Mouse (Mus musculus) heart, postnatal 4 days (tissue): ENCODE measurements around the gene Pinlyp. TPM values are rescaled to one million over a fixed set of nuclear protein-coding genes. Genes with fewer than 3 reads are reported as not detected.

Experiments
- DNase-seq: peaks from one replicate; pipeline ENCODE4 v3.0.0; 2021
- total RNA-seq, 2 experiments: library from RNA; stranded (reverse); gene quantifications; 2 replicates each; pipeline ENCODE4 v1.2.3; 2021

The Pinlyp gene
- total RNA-seq, 2 experiments from 2014 or later: not detected

- DNase-seq: no peak
These were observed 15.5 kb upstream of the Pinlyp start for GRCm38 (mm10) chr7:24561450-24561849.

- DNase-seq: no peak
These were observed 9.9 kb upstream of the Pinlyp start for GRCm38 (mm10) chr7:24555786-24556185.

- no peak for DNase-seq
These were observed 6.3 kb upstream of the Pinlyp start for GRCm38 (mm10) chr7:24551985-24552759.

- no peak for DNase-seq
These were observed 1.7 kb upstream of the Pinlyp start for GRCm38 (mm10) chr7:24547534-24548036.

GRCm38 (mm10) chr7:24546634-24547389 is 894 bp upstream of the Pinlyp start:
- peak; percentile 99 for DNase-seq

GRCm38 (mm10) chr7:24544506-24544905 is 1.4 kb downstream of the Pinlyp start:
- DNase-seq: no peak

- DNase-seq: no peak
These were observed 6.2 kb downstream of the Pinlyp start for GRCm38 (mm10) chr7:24539686-24540085.

GRCm38 (mm10) chr7:24538701-24539100 is 7.2 kb downstream of the Pinlyp start:
- no peak for DNase-seq

- DNase-seq: peak; percentile 38
These were observed 7.8 kb downstream of the Pinlyp start for GRCm38 (mm10) chr7:24538154-24538553.

- DNase-seq: no peak
These were observed 8.3 kb downstream of the Pinlyp start for GRCm38 (mm10) chr7:24537591-24537990.

- no peak for DNase-seq
These were observed 8.8 kb downstream of the Pinlyp start for GRCm38 (mm10) chr7:24537081-24537480.

GRCm38 (mm10) chr7:24534301-24534700 is 11.6 kb downstream of the Pinlyp start:
- no peak for DNase-seq

- peak; percentile 13 for DNase-seq
These were observed 12.1 kb downstream of the Pinlyp start for GRCm38 (mm10) chr7:24533806-24534205.

- DNase-seq: no peak
These were observed 12.8 kb downstream of the Pinlyp start for GRCm38 (mm10) chr7:24533031-24533571.

- DNase-seq: peak; percentile 85
These were observed 14.5 kb downstream of the Pinlyp start for GRCm38 (mm10) chr7:24531211-24531971.

- peak; percentile 99 for DNase-seq
These were observed 15.6 kb downstream of the Pinlyp start, which contains the start of gene Irgq for GRCm38 (mm10) chr7:24530062-24530931. Gene Irgq (plus strand): TSS chr7:24530689.

- peak; percentile 15 for DNase-seq
These were observed 16.3 kb downstream of the Pinlyp start for GRCm38 (mm10) chr7:24529580-24529979.

- no peak for DNase-seq
These were observed 17.1 kb downstream of the Pinlyp start for GRCm38 (mm10) chr7:24528861-24529260.

- no peak for DNase-seq
These were observed 20.1 kb downstream of the Pinlyp start for GRCm38 (mm10) chr7:24525686-24526420.

GRCm38 (mm10) chr7:24524978-24525377 is 20.9 kb downstream of the Pinlyp start:
- DNase-seq: no peak

GRCm38 (mm10) chr7:24523723-24524122 is 22.2 kb downstream of the Pinlyp start:
- DNase-seq: no peak
